Mouse (Mus musculus) liver (tissue): ENCODE results near the gene Fam193b.
"Not testable (repeated sequence)": the region's sequence is repeated elsewhere in the genome, so short reads cannot be mapped to it uniquely, and the experiment has no call there.

Experiments used
- DNase-seq: peaks from one replicate; pipeline ENCODE4 v3.0.0-alpha.2; 2020; ENCODE audit warnings: mixed read lengths

Gene Fam193b

DNA sequence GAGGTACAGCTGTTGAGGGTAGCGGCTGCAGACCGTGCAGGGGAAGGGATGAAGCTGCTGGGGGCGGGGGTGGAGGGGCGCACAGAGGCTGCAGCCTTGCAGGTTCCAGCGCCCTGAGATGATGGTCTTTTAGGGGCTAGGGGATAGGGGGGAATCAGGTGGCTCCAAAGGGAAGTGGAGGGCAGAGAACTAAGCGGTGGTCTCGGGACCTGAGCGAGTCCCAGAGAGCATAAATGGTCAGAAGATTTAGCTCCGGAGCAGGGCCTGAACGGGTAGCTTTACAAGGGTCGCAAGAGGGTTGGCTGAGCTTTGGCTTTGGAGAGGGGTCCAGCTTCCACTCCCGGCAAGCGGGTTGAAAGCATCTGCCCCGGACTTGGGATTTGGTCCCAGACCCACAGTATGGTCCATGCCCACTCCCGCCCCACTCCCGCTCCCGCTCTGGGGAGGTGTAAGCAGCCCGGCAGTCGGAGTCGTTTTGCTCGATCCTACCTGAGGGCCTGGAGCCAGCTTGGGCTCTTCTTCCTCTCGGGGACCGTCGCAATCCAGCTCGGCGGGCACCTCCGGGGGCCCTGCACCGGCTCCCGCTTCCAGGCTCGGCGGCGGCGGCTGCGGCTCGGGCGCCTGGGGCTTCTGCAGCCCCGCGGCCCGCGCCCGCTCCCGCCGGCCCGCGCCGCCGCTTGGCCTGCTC is 490 bp downstream of the Fam193b start:
- peak; percentile 58 for DNase-seq

DNA sequence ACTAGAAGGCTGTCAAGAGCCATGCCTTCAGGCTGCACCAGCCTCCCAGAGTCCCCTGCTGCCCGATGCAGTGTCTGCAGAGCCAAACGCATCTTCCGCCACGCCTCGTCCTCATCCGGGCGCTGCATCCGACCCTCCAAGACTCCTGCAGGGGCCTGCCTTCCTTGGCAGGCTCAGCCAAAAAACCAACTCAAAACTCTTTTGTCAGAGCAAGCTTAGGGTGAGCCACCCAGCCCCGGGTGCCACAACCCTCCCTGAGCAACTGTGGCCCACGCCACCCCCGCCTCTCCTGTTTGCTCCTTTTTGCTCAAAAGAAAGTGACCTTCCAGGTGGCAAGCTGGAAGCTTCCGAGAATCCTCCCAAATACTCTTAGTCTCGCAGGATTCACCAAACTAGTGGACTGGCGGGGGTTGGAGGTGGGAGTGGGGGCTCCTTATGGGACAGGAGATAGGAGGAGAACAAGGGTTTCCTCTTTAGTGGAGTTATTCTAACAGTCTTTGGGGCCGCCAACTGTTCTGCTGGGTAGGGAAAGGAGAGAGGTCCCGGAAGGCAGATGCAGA is 1.1 kb downstream of the Fam193b start:
- peak; percentile 19 for DNase-seq

DNA sequence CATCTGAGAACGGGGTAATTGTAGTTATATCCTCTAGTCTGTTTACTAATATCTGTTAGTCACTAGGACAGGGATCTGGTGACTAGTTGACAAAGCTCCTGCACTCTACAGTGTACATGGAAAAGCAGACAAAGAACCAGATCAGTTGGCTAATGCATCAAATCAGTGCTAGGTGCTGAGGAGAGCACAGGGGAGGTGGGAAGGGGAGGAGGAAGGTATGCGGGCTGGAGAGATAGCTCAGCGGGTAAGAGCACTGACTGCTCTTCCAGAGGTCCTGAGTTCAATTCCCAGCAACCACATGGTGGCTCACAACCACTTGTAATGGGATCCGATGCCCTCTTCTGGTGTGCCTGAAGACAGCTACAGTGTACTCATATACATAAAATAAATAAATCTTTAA is 2.4 kb downstream of the Fam193b start:
- not testable (repeated sequence) for DNase-seq

DNA sequence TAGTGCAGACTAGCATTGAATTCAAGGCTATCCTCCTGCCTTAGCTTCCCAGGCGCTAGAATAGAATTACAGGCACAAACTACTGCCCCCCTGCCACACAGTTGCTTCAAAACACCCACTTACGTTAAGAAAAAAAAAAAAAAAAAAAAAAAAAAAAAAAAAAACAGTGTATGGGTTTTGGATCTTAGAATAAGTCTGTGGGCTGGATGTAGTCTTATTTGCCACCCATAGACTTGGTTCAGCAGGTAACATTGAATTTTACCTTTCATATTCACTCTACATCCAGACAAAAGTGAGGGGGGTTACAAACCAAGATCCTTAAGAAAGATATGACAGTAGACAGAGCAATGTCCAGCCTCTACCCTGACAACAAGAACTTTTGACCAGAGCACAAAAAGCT is 3.0 kb downstream of the Fam193b start:
- no peak for DNase-seq

DNA sequence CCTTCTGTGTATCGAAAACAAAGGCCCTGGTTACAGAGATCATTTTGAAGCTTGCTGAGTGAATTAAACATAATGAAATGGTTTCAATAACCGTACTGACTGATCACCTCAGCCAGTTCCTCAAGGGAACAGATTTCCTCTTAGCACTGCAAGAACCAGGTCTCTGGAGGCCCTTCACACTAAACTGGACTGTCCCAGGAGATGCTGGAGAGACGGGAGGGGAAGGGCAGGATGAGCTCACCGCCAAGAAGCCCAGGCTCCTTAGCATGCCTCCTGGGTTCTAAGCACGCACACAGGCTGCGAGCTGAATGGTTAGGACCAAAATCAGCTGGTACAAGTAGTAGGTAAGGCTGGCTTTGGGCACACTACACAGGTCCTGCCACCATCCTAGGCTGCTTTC is 3.9 kb downstream of the Fam193b start:
- no peak for DNase-seq

DNA sequence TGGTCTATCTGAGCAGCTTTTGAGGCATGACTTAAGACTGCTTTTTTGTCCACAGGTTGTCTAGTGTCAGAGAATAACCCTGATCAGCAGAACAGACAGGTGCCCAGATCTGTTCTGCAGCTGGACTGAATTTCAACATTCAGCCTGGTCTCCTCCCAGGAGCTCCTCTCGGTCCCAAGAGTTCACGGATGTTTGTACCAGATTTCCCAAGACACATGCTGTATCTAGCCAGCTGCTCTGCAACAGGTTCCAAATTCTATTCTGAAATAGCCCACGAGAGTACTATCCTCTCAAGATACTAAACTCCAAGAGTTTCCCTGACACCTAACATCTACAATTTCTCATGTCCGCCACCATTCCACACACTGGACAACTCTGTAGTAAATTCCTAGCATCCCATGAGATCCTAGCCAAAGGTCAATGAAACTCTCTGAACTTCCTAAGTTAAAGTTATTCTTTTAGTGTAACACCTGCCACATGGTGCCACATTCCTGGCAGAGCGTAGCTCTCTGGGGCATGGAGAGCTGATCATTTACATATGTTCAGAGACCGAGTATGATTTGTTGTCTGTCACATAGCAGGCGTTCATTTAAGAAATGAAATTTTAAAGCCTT is 7.5 kb downstream of the Fam193b start:
- no peak for DNase-seq

DNA sequence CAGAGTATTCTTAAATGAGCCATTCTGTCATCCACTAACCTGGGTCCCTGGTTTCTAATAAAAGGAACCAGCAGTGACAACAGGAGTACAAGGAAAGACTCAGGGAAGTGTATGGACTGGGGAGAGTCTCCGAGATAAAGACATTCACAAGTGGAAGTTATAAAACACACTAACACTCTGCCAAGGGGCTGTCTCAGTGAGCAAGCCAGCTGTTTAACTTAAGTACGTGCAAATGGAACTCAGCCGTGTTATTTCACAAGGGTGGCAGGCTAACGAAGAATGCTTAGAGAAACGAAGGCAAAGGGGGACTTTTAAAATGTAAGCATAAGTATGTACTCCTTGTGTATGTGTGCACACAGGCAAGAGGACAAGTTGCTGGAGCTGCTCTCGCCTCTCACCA is 13.4 kb downstream of the Fam193b start:
- DNase-seq, result no peak

DNA sequence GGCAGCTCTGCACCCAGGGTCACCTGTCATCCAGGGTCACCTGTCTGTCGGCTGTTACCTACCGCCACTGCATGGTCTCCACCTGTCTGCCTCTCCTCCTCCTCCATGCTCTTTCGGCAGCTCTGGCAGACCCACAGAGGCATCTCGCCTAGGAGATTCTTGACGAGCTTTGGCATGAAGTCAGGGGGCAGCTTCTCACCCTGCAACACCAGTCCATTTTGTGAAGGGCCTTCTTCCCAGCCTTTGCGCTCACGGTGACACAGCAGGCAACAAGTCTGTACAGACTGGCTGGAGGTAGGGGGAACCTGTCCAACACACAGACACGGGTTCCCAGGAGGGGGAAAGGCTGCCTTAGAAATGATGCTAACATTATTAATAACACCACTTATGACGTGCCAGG is 15.0 kb downstream of the Fam193b start:
- no peak for DNase-seq

DNA sequence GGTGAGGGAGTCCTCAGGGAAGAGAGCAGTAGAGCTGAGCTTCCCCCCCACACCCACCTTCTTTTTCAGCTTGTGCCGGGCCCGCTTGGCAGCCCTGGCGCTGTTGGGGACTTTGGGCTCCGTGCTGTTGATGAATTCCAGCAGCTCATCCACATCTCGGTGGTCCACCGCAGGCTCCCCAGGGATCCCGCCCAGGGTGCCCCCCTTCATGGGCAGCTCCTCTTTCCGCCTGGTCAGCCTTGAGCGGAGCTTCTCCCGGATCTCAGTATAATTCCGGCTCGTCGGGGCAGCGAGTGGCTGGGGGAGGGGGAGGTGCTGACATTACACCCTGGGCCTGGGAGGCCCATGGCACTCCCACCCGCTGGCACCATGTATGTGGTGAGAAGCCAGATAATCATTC is 21.9 kb downstream of the Fam193b start:
- no peak for DNase-seq

DNA sequence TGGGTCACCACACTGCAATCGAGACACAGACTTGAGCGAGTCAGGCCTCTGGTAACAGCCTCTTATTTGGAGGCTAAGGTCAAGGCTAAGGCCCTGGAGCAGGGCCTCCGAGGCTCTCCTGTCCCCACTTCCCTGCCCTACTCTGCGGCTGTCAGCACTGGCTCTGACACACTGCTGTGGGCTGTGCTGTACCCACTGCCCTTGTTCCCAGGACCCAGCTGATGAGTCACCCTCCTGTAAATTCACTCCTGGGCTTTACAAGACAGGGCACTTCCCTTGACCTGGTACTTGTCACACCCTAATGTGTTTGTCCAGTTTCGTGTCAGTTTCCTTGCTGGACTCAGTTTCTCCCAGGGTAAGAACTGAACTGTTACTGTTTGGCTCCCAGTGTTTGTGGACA is 22.5 kb downstream of the Fam193b start:
- DNase-seq, result no peak

DNA sequence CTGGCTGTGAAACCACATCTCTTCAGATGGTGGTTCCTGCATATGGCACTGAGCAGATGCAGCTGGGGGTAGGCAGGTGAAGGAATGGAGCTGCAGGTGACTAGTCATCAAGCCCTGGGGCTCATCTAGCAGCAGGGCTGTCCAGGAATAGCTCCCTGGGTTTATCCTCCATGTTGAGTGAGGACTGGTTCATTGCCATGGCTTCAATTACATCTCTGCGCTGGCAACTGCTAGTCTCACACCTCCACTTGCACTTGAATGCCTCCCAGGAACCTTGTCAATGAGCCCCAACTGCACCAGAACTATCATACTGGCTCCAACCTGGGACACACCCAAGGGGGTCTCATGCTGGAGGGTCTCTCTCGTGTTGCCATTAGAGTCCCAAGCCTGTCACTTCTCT is 23.0 kb downstream of the Fam193b start:
- DNase-seq, result no peak

DNA sequence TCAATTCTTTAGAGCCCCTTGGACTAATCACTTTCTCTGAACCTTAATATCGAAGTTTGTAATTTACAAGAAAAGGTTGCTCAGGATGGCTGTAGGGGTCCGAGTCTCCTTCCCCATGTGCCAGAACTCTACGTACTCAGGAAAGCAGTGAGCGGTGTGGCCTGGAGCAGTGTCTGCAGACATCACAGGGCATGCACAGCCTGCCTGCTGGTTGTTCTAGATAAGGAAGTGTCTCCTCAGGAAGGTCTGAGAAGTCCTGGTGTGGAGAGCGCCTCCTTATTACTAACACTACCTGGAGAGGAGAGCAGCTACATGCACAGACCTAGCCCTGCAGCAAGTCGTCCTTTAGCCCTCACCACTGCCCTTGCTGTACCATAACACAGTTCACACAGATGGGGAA is 26.1 kb downstream of the Fam193b start:
- DNase-seq, result peak; percentile 62

DNA sequence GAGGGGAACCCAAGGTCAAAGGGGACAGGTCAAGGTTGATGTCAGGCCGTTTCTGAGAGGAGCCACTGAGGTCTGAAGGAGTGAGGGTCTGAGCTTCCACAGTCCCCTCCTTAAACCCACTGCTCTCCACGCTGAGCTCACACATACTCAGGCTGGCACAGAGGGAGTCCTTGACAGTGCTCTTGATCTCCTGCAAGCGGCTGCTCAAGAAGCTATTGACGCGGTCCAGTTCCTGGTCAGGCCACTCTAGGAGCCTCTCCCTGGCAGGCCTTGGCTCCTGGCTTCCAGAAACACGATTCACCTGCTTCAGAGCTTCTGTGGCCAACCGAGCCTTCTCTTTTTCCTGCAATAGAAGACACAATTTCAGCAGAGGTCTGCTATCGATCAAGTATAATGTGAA is 27.5 kb downstream of the Fam193b start:
- no peak for DNase-seq

DNA sequence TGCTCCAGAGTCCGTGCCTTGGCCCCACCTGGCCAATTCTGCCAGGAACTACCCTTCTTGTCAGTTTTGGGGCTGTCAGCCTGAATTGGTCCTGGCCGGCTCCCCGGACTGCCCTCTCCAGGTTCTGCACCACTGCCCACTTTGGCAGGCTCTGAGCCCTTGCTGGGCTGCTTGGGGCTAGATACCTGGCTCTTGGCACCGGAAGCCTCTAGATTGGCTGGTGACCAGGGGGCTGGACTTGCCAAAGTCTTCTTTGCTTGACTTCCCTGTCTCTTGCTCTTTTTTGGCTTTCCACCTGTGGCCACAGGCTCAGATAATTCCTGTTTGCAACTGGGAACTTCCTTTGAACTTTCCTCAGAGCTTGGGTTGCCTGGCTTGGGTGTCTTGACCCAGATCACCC is 28.0 kb downstream of the Fam193b start:
- DNase-seq, result no peak

DNA sequence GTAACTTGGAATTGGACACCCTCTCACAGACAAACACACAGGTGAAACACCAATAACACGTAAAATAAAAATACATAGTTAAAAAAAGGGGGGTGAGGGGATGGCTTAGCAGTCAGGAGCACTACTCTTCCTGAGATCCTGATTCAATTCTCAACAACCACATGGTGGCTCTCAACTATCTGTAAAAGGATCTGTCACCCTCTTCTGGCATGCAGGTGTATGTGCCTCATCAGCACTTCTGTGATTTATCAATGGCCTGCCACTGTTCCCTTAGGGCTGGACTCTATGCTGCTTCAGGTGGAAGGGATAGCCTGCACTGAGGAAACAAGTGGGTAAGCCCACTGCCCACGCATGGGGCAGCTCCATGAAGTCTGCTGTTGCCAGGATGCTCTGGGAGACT is 30.0 kb downstream of the Fam193b start:
- no peak for DNase-seq

DNA sequence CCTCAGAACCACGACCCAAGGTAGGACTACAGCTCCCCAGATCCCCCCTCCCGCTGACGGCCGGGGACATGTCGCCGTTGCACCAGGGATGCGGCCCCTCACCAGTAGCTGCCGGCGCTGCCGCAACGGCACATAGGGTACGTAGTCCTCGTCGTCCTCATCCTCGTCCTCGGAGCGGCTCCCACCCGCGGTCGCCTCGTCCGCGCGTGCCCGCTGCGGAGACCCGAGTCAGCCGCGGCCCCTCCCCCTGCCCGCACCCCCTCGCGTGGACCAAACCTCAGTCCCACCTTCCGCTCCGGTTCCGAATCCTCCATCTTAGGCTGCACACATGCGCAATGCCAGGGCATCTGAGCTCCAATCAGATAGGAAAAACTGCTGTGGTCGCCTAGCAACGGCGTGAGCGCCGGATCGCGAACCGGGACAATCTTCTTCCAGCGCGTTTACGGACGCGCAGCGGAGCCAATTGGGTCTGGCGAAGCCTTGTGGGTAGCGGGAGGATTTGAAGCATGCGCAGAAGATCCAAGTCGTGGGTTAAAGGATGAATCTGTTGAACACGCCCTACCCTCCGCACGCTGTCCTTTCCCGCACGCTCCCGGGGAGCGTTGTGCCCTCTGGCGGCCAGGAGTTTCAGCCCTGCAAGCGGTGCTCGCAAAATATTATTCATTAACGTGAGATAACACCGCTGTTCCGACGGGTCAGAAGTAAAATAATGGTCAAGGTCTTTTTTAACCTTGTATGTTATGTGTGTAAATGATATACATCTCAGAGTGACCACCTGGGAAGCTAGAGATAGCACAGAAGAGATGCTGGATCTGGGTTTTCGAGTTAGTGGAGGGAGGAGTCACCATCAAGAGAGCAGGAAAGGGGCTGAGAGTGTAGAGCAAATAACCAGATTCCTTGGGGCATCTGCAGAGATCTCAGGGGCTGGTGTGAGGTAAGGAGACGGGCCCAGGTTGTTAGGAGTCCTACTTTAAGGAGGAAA is 34.4 kb downstream of the Fam193b start, which contains the start of gene Ddx41:
Gene Ddx41, minus strand, starts transcription at position 465 of the 982 bp plus-strand sequence.
- peak; percentile 97 for DNase-seq

DNA sequence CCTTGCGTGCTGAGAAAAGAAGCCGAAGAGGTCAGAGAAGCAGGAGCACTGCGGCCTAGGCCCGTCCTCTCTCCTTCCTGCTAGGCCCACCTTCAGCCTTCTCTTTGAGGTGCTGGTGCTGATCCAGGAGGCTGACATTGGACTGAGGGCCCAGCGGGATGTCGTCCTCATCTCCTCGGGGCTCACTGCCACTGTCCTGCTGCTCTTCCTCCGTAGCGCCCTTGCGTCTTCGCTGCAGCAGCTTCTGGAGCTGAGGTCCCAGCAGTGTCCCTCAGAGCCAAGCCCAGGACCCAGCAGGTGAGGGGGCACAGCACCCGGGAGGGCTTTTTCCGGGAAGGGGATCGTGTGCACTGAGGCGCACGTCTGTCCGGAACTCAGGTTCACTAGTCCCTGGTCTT is 35.1 kb downstream of the Fam193b start:
- no peak for DNase-seq

DNA sequence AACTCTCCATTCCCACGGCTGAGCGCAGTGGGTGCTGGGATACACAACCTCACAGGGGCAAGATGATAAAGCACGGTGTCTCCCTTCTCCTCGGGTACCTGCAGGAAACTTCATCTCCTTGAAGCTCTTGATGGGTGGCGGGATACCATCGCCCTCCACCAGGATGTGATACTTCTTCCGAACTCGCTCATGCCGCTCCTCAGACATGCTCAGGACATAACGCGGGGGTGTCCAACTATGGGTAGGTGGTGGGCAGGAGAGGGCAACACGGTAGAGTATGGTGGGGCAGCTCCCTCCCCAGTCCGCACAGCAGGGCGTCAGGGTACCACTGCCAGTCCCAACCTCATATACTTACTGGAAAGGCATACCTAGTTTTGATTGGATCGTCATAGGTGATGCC is 35.7 kb downstream of the Fam193b start:
- no peak for DNase-seq

DNA sequence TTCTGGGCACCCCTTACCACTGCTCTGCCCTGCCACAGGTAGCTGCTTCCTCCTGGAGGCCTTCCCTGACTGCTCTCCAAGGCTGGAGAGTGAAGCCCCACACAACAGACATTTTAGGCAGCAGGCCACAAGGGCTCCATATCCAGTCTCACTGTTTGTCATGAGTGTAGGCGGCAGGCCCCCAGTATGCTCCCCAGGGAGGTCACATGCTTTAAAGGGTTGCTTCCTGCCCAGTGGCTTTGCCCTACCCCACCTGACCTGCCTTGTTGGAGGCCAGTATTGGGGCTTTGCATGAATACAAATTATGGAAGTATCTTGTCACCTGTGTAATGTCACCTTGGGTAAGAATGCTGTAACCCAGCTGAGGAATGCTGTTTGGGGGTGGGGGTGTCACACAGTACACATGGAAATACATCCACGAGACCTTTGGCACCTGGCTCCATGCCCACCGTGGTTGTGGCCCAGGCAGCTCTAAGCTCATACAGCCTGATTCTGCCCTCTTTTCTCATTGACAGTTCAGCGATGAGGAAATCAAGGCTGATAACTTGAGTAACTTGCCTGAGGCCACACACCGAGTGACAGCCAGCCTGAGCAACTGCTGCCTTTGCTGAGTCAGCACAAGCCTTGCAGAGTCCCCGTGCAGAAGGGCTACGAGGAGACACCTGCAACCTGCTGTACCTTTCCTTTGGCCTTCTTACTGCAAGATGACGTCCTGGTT is 41.6 kb downstream of the Fam193b start, which contains the start of gene Dok3:
Gene Dok3, minus strand, starts transcription at position 99 of the 718 bp plus-strand sequence.
- no peak for DNase-seq

DNA sequence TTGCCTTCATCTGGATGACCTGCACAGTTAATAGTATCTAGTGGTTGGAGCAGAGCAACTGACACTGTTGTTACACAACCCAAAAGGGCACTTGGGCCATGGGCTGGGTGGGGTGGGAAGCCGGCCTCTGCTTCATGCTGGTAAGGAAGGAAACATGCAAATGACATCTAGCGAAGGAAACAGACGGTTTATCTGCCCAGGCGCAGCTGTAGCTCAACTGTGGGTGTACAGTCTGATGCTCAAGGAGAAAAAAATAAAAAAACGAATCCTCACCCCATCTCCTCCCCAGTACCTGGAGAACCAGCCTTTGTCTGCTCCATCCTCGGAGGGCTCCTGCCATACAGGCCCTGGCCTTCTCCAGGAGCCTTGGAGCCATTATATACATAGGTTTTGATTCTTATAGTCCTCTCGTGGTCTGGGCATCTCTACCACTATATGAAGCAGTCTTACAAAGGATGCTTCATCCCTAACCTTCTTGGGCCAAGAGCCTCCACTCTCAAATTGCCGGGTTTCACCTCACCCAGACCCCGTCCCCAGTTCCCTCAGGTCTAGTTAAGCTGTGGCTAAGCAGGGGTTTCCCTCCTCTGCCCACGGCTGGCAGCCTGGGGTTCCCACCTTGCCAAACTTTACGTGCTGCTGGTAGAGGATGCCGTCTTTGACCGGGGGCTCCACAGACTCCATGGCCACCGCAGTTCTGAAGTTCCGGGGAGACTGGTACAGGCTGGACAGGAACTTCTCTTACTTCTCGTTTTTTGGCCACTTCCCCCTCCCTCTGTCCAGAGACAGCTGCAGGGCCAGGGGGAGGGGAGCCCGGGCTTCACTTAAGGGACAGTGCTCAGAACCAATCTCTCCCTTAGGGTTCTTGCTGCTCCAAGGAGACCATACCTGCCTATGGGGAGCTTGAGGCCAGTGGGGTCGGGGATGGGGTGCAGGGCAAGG is 42.8 kb downstream of the Fam193b start:
- DNase-seq, result peak; percentile 56

DNA sequence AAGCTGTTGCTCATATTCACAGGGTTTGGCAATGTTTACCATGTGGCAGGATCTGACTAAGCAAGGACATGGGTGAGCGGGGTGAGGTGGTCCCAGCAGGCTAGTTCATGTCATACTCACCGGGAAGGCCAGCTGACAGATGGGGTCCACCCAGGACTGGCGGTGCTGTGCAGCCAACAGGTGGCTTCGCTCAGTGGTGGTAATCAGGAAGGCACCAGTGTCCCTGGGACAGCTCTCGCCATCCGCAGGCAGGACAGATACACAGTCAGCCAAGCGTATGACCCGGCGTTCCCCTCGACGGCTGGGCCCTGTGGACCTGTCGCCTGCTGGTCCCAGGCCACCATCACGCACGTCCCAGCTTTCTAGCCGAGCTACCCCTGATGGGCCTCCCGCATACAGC is 43.7 kb downstream of the Fam193b start:
- DNase-seq, result no peak
